Mouse (Mus musculus) neural tube, embryonic 14.5 days (tissue): ENCODE data around the gene Terb2. TPM values are rescaled to one million over a fixed set of nuclear protein-coding genes. Genes with fewer than 3 reads are reported as not detected.

ENCODE experiments used
- ATAC-seq: fragments of 200-750 bp; cut with Nextera tagmentation; 2 replicates; pipeline ENCODE4 v1.8.0; 2017; ENCODE audit warnings: low read depth, mild to moderate bottlenecking, moderate TSS enrichment, moderate library complexity
- H3K27ac ChIP-seq: fragments of 300-500 bp; sonication (generic); 2 replicates; pipeline ENCODE4 v1.5.1; 2014; ENCODE audit warnings: low read depth, mild to moderate bottlenecking, control low read depth, low read length, moderate library complexity, mixed read lengths
- H3K27me3 ChIP-seq: fragments of 300-500 bp; sonication (generic); 2 replicates; pipeline ENCODE4 v1.6.1; 2014; ENCODE audit warnings: low read length; ENCODE audit not compliant: control insufficient read depth, insufficient read depth
- H3K36me3 ChIP-seq: fragments of 300-500 bp; sonication (generic); 2 replicates; pipeline ENCODE4 v1.6.1; 2014; ENCODE audit warnings: low read length, mixed read lengths; ENCODE audit not compliant: control insufficient read depth, insufficient read depth
- H3K4me1 ChIP-seq: fragments of 300-500 bp; sonication (generic); 2 replicates; pipeline ENCODE4 v1.6.1; 2014; ENCODE audit warnings: low read length; ENCODE audit not compliant: control insufficient read depth, insufficient read depth
- H3K4me2 ChIP-seq: fragments of 300-500 bp; sonication (generic); 2 replicates; pipeline ENCODE4 v1.6.1; 2014; ENCODE audit warnings: mild to moderate bottlenecking, low read depth, low read length, control low read depth
- H3K4me3 ChIP-seq: fragments of 300-500 bp; sonication (generic); 2 replicates; pipeline ENCODE4 v1.5.1; 2014; ENCODE audit warnings: low read depth, low read length, control low read depth, mixed read lengths
- H3K9ac ChIP-seq: fragments of 300-500 bp; sonication (generic); replicated peaks from 2 replicates; pipeline ENCODE4 v1.6.1; 2014; ENCODE audit warnings: low read depth, mild to moderate bottlenecking, control low read depth, low read length, mixed read lengths
- H3K9me3 ChIP-seq: fragments of 300-500 bp; sonication (generic); 2 replicates; pipeline ENCODE4 v1.6.1; 2016; ENCODE audit warnings: low read length; ENCODE audit not compliant: control insufficient read depth
- WGBS: fragments of 180-500 bp; shearing (Covaris S2); extraction: QIAGEN DNeasy Blood & Tissue Kit; methylation state at CpG from one replicate; pipeline ENCODE4 v1.1.7; 2014; 5-methylcytosine and 5-hydroxymethylcytosine counted together
- polyA plus RNA-seq: library from polyadenylated mRNA; unstranded; fragments of >200 nt; fragmentation: Nextera tagmentation; extraction: Ambion mirVana; gene quantifications from 2 replicates; pipeline ENCODE4 v1.2.1, GENCODE M21; 2014

Gene Terb2
- polyA plus RNA-seq, 1 experiment from 2014 or later, result not detected

DNA sequence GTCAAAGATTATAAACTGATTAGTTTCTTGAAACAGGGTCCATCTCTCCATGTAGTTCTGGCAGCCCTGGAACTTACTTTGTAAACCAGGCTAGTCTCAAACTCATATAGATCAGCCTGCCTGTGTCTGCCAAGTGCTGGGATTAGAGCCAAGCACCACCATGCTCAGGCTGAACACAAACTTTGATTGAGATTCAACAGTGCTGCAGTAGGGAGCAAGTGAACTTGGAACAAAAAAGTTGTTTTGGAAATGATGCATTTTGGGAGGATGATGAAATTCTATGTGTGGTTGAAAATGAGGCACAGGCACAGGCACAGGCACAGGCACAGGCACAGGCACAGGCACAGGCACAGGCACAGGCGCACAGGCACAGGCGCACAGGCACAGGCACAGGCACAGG, 13.9 kb upstream of the Terb2 start:
- no peaks in the 10 kb centered on the region for H3K9me3 ChIP-seq
- H3K27me3 ChIP-seq, result no peaks in the 10 kb centered on the region
- H3K36me3 ChIP-seq, result no peaks in the 10 kb centered on the region
- H3K9ac ChIP-seq, result no peak overlapping the region
- WGBS, result 94% methylated on average over 2 of the region's 2 CpGs
- no peak for ATAC-seq
- no peak overlapping the region for H3K4me3 ChIP-seq
- H3K4me1 ChIP-seq, result no peaks in the 10 kb centered on the region
- H3K27ac ChIP-seq, result no peak overlapping the region
- no peak overlapping the region for H3K4me2 ChIP-seq

DNA sequence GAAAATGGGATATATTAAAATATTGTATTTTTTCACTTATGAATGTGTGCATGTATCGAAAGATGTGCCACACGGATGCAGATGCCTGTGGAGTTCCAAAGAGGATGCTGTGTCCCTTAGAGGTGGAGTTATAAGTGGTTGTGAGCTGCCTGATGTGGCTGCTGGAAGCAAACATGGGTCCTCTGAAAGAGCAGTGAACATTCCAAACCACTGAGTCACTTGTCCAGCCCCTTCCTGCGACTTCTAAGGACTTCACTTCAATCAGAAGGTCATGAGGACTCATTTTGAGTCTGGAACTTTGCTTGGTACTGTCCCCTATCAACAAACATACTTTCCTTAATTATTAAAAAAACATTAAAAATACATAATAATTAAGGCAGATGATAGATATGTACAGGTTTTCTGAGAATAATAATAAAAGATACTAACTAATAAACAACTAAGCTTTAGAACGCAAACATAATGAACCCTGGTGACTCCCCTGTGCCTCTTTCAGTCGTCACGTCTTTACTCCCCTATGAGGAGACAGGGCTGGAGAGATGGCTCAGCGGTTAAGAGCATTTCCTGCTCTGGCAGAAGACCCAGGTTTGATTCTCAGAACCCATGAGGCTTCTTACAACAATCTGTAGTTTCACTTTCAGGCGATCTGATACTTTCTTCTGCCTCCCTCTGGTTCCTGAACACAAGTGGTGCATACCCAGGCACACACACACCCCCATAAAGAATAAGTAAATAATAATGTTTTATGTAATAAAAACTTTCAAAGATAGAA, 5.8 kb upstream of the Terb2 start:
- no peak overlapping the region for H3K4me2 ChIP-seq
- no peaks in the 10 kb centered on the region for H3K27me3 ChIP-seq
- no peak for ATAC-seq
- 74% methylated on average over 8 of the region's 8 CpGs for WGBS
- no peaks in the 10 kb centered on the region for H3K36me3 ChIP-seq
- H3K4me3 ChIP-seq, result no peak overlapping the region
- no peak overlapping the region for H3K27ac ChIP-seq
- H3K9me3 ChIP-seq, result no peaks in the 10 kb centered on the region
- H3K9ac ChIP-seq, result no peak overlapping the region
- H3K4me1 ChIP-seq, result no peaks in the 10 kb centered on the region

DNA sequence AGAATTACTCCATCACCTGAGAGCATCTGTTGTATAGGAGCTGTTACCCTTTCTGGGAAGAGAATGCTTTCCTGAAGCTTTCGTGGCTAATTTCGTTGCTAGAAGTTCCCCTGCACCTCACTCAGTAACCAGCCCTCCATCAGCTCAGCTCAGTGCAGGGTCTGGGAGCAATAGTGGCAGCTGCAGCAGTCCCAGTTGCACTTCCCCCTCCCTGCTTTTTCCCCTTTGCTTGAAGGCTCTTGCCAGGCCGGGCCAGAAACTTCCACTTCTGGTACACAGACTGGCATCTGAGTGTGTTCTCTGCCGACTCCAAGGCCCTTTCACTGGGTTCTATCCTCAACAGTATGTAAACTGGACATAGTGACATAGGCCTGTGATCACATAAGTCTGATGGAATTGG, 986 bp upstream of the Terb2 start:
- Histone ChIP-seq H3K9ac (no peak overlapping the region), H3K9me3 (no peaks in the 10 kb centered on the region), H3K4me3 (no peak overlapping the region), H3K27ac (no peak overlapping the region), H3K36me3 (no peaks in the 10 kb centered on the region), H3K4me2 (no peak overlapping the region), H3K4me1 (no peaks in the 10 kb centered on the region), H3K27me3 (no peaks in the 10 kb centered on the region)
- WGBS, result 96% methylated on average over 4 of the region's 4 CpGs
- ATAC-seq, result no peak

DNA sequence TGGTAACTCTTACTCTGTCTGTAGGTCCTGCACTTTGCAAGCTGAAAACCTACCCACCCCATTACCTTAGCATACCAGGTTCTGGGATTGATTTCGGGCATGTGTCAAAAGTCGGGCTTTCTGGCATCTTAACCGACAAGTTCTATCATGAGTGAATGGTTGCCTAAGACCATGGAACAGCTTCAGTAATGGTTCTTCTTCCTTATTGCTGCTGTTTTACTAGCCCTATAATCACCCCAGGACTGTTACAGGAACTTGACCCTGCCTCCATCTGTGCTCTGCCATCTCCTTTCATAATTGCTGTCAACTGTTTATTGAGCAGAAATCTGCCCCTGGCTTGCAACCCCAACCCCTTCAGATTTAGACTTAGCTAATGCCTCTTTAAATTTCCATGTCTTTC, 679 bp downstream of the Terb2 start:
- no peak overlapping the region for H3K9ac ChIP-seq
- no peak overlapping the region for H3K4me3 ChIP-seq
- no peak for ATAC-seq
- no peaks in the 10 kb centered on the region for H3K9me3 ChIP-seq
- no peaks in the 10 kb centered on the region for H3K27me3 ChIP-seq
- H3K4me1 ChIP-seq, result no peaks in the 10 kb centered on the region
- H3K27ac ChIP-seq, result no peak overlapping the region
- WGBS, result 97% methylated on average over 3 of the region's 3 CpGs
- no peak overlapping the region for H3K4me2 ChIP-seq
- no peaks in the 10 kb centered on the region for H3K36me3 ChIP-seq

DNA sequence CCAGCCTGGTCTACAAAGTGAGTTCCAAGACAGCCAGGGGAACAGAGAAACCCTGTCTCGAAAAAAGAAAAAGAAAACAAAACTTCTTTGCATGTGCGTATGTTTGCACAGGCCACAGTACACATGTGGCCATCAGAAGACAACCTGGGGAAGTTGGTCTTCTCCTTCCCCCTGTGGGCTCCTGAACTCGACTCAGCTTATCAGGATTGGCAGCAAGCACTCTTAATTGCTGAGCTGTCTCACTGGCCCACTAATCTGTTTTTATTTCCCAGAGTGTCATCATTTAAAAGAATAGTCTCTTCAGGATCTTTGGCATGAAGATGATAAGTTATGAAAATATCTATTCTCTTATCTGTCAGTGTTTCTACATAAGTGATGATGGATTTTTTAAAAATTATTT, 5.8 kb downstream of the Terb2 start:
- no peak overlapping the region for H3K27ac ChIP-seq
- 79% methylated on average over 3 of the region's 3 CpGs for WGBS

DNA sequence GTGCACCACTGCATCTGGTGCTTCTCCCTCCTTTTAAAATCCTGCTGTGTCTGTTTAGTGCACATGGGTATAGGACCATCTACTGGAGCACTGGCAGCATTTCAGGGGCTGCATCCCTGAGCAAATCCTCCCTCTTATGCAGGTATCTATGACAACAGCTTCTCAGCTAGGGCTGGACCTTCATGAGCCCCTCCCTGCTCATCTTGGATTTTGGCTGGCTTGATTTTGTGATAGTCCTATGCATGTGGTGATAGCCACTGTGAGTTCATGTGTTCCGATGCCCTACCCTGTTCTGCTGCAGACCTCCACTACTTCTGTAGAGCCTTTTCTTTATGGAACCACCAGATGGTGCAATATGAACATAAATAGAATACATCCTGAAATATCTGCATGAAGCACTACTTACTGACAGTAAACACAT, 8.4 kb downstream of the Terb2 start:
- H3K4me2 ChIP-seq, result no peak overlapping the region
- peak; percentile 86 for ATAC-seq
- 73% methylated on average over 1 of the region's 1 CpGs for WGBS
- H3K9ac ChIP-seq, result no peak overlapping the region
- no peak overlapping the region for H3K27ac ChIP-seq
- H3K4me1 ChIP-seq, result no peaks in the 10 kb centered on the region
- no peak overlapping the region for H3K4me3 ChIP-seq
- no peaks in the 10 kb centered on the region for H3K36me3 ChIP-seq
- no peaks in the 10 kb centered on the region for H3K27me3 ChIP-seq
- no peaks in the 10 kb centered on the region for H3K9me3 ChIP-seq

More for the DNA sequence above, 5.8 kb downstream of the Terb2 start:
- Histone ChIP-seq H3K9ac (no peak overlapping the region), H3K4me1 (no peaks in the 10 kb centered on the region), H3K4me2 (no peak overlapping the region), H3K27me3 (no peaks in the 10 kb centered on the region), H3K9me3 (no peaks in the 10 kb centered on the region), H3K4me3 (no peak overlapping the region), H3K36me3 (no peaks in the 10 kb centered on the region)
- ATAC-seq, result no peak

DNA sequence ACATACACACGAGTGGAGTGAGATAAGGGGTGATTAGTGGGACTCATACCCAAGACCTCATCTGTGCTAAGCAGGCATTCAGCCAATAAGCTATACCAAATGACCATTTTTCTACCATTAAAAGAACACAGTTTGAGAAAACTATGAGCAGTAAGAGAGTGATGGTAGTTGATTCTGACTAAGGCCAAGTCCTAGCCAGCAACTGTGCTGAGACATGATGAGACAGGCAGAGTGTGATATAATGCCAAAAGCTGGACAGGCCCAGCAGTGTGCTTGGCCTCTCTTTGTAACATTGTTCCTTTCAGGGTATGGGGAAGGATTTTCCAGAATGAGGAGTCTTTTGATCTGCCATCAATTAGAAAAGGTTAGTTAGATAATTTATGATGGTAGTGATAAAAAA, 15.4 kb downstream of the Terb2 start:
- Histone ChIP-seq H3K27ac (no peak overlapping the region), H3K27me3 (no peaks in the 10 kb centered on the region), H3K4me1 (no peaks in the 10 kb centered on the region), H3K4me2 (no peak overlapping the region), H3K9ac (no peak overlapping the region), H3K9me3 (no peaks in the 10 kb centered on the region), H3K4me3 (no peak overlapping the region), H3K36me3 (no peaks in the 10 kb centered on the region)
- ATAC-seq, result no peak
- WGBS, result 83% methylated on average over 1 of the region's 1 CpGs

DNA sequence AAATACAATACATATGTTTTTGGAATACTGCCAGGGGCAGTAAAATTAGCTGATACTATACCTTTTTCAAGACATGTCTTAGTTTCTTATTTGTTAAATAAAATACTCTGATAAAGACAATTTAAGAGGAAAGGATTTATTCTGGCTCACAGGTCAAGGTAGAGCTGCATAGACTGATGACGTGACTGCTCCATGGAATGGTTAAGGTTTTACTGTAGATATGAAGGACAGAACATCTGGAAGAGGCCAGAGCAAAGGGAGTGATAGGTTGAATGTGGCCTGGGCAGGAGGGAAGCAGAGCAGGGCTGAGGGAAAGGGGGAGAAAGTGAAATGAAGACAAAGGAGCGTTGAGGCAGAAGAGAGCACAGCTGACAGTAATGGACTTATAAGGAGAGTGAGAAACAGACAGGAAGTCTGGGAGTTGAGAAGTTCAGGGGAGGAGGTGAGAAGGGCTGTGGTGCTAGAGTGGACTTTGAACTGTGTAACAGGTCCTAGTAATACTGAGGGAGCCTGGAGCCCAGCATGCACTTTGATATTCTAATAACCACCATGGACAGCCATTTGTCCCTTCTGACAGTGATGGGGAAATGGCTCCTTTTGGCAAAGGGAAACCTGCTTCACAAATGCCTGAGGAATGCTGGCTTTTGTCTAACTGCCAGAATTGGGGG, 20.5 kb downstream of the Terb2 start:
- Histone ChIP-seq H3K9me3 (no peaks in the 10 kb centered on the region), H3K36me3 (no peaks in the 10 kb centered on the region), H3K27ac (no peak overlapping the region), H3K4me2 (no peak overlapping the region), H3K4me1 (no peaks in the 10 kb centered on the region), H3K4me3 (no peak overlapping the region), H3K27me3 (no peaks in the 10 kb centered on the region), H3K9ac (no peak overlapping the region)
- WGBS, result 63% methylated on average over 2 of the region's 2 CpGs
- ATAC-seq, result no peak

DNA sequence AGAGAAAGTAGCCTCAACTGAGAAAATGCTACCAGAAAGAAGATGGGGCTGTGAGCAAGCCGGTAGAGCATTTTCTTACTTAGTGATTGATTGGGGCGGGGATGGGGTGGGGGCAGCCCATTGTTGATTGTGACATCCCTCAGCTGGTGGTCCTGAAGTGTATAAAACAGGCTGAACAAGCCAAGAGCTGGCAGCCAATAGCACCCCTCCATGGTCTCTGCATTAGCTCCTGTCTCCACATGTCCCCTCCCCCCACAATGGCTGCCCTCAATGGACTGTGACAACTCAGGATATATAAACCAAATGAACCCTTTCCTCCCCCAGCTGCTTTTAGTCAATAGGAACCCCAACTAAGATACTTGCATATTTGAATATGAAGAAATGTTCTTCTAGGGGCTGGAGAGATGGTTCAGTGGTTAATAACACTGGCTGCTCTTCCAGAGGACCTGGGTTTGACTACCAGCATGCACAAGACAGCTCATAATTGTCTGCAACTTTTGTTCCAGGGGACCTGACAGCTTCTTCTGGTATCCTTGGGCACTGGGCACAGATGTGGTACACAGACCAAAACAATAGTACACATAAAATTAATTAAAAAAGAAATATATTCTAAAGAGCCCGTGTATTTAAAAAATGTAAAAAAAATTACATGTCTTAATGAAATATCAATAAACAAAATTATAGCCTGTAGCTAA, 24.6 kb downstream of the Terb2 start:
- no peaks in the 10 kb centered on the region for H3K27me3 ChIP-seq

More for the DNA sequence above, 24.6 kb downstream of the Terb2 start:
- H3K9ac ChIP-seq, result no peak overlapping the region
- H3K36me3 ChIP-seq, result no peaks in the 10 kb centered on the region
- H3K4me1 ChIP-seq, result no peaks in the 10 kb centered on the region
- H3K27ac ChIP-seq, result no peak overlapping the region
- H3K4me3 ChIP-seq, result no peak overlapping the region
- WGBS, result 41% methylated on average over 3 of the region's 3 CpGs
- no peak overlapping the region for H3K4me2 ChIP-seq
- H3K9me3 ChIP-seq, result no peaks in the 10 kb centered on the region
- no peak for ATAC-seq
